Comparison of ENCODE assay signal across 15 mouse cellular contexts in genomic region chr8:122749333-122749958, GRCm38 (mm10). TPM values are rescaled to one million over a fixed set of nuclear protein-coding genes. Genes with fewer than 3 reads are reported as not detected.
DNase-seq lines count a peak whose midpoint lies in the region; ATAC-seq and TF ChIP-seq lines count a peak whose summit lies in the region.
"Had no signal": no experiment of that assay in that cellular context is flagged by ENCODE, and none has a peak within 500 bp of the region (broad histone marks: within the 10 kb centered on the region; RNA-seq: fewer than 3 reads in every experiment).

No protein-coding gene starts in this region.

- peaks cover 59% of the 10 kb centered on the region for H3K27me3 ChIP-seq in forebrain, embryonic 10.5 days (ENCODE audit: poor library complexity, severe bottlenecking)
- H3K27me3 ChIP-seq in forebrain, embryonic 11.5 days (ENCODE audit: control insufficient read depth, insufficient read depth, low read length), result peaks cover 7% of the 10 kb centered on the region
- no peaks in the 10 kb centered on the region for H3K27me3 ChIP-seq in MEL (ENCODE audit: control insufficient read depth in 1 of 2, insufficient read depth in 2 of 2, low read length in 2 of 2)
- H3K27me3 ChIP-seq in forebrain, embryonic 16.5 days (replicated peaks; ENCODE audit: control insufficient read depth, insufficient read depth, low read length), result no peaks in the 10 kb centered on the region
- peaks cover 12% of the 10 kb centered on the region; the same call in 1 of the 2 replicates for H3K27me3 ChIP-seq in midbrain, embryonic 12.5 days

- no peak for DNase-seq in forebrain, embryonic 10.5 days (ENCODE audit: extremely low spot score, low spot score)
- no peak for DNase-seq in forebrain, embryonic 11.5 days (ENCODE audit: low spot score)
- DNase-seq in MEL (ENCODE audit: low read depth, low spot score), result peak; percentile 60
- DNase-seq in heart, postnatal 14 days, result no peak
- no peak for DNase-seq in lung, postnatal 25 days (ENCODE audit: low spot score)
- DNase-seq in adrenal gland, adult 2 months, result no peak
- DNase-seq: adrenal gland, postnatal 14 days; cerebellum, postnatal 36 days; lung, postnatal 14 days; thymus, postnatal 36 days had no signal

- no peak for TF ChIP-seq RAD21 in MEL (IDR thresholded peaks at IDR 0.05; ENCODE audit: low read depth, low read length)

- H3K9me3 ChIP-seq in forebrain, embryonic 10.5 days, result no peaks in the 10 kb centered on the region
- no peaks in the 10 kb centered on the region for H3K9me3 ChIP-seq in forebrain, embryonic 11.5 days (ENCODE audit: control insufficient read depth, low read length)
- no peaks in the 10 kb centered on the region for H3K9me3 ChIP-seq in MEL (replicated peaks; ENCODE audit: insufficient read depth, low read length)
- no peaks in the 10 kb centered on the region for H3K9me3 ChIP-seq in forebrain, embryonic 16.5 days (ENCODE audit: control insufficient read depth, low read length)
- no peaks in the 10 kb centered on the region for H3K9me3 ChIP-seq in midbrain, embryonic 12.5 days
- H3K9me3 ChIP-seq: liver, embryonic 15.5 days; stomach, embryonic 15.5 days had no signal

- WGBS in forebrain, embryonic 10.5 days, result 73% methylated on average over 6 of the region's 6 CpGs
- 65% methylated on average over 6 of the region's 6 CpGs for WGBS in forebrain, embryonic 11.5 days
- WGBS in forebrain, embryonic 16.5 days, result 54% methylated on average over 6 of the region's 6 CpGs
- WGBS in midbrain, embryonic 12.5 days, result 52% methylated on average over 6 of the region's 6 CpGs

- TF ChIP-seq EP300 in MEL (IDR thresholded peaks at IDR 0.05; ENCODE audit: low read depth in 1 of 2, low read length in 2 of 2), result peak; percentile 14 to 40; a peak in 2 of 4 replicates

- H3K79me2 ChIP-seq in MEL (ENCODE audit: control insufficient read depth, insufficient read depth, low read length, poor library complexity), result no peaks in the 10 kb centered on the region

- no peak for ATAC-seq in forebrain, embryonic 11.5 days (replicated peaks; ENCODE audit: low FRiP score)
- ATAC-seq in forebrain, embryonic 16.5 days, result no peak
- no peak for ATAC-seq in midbrain, embryonic 12.5 days (ENCODE audit: low FRiP score, low read depth)
- ATAC-seq: inflammation-experienced regulatory T-cells, adult 6 months had no signal

- no peak overlapping the region for H3K9ac ChIP-seq in forebrain, embryonic 11.5 days (ENCODE audit: low read length)
- H3K9ac ChIP-seq in MEL (ENCODE audit: control insufficient read depth, low read depth, low read length, poor library complexity, severe bottlenecking), result no peak overlapping the region
- no peak overlapping the region; the same call in 1 of the 2 replicates for H3K9ac ChIP-seq in forebrain, embryonic 16.5 days (replicated peaks; ENCODE audit: low read depth, low read length)
- no peak overlapping the region for H3K9ac ChIP-seq in midbrain, embryonic 12.5 days (replicated peaks)
- H3K9ac ChIP-seq: liver, embryonic 15.5 days; stomach, embryonic 15.5 days had no signal

- no peaks in the 10 kb centered on the region for H3K36me3 ChIP-seq in forebrain, embryonic 10.5 days (replicated peaks)
- H3K36me3 ChIP-seq in forebrain, embryonic 11.5 days (ENCODE audit: control insufficient read depth, insufficient read depth, low read length), result no peaks in the 10 kb centered on the region
- peaks cover 0 to 9% of the 10 kb centered on the region in 2 experiments; a peak in 2 of 4 replicates for H3K36me3 ChIP-seq in MEL (ENCODE audit: control insufficient read depth in 1 of 2, insufficient read depth in 2 of 2, low read length in 2 of 2)
- H3K36me3 ChIP-seq in forebrain, embryonic 16.5 days (ENCODE audit: control insufficient read depth, insufficient read depth), result no peaks in the 10 kb centered on the region
- no peaks in the 10 kb centered on the region for H3K36me3 ChIP-seq in midbrain, embryonic 12.5 days
- H3K36me3 ChIP-seq: liver, embryonic 15.5 days; stomach, embryonic 15.5 days had no signal

- no peak overlapping the region for H3K4me2 ChIP-seq in forebrain, embryonic 11.5 days (ENCODE audit: low read depth, low read length, severe bottlenecking)
- H3K4me2 ChIP-seq in forebrain, embryonic 16.5 days (ENCODE audit: low read length), result peak overlapping the region; percentile 47
- no peak overlapping the region for H3K4me2 ChIP-seq in midbrain, embryonic 12.5 days (replicated peaks)
- H3K4me2 ChIP-seq: liver, embryonic 15.5 days; stomach, embryonic 15.5 days had no signal

- intact Hi-C loops in heart, postnatal 14 days (cut with DNase I), result no loop called here

- no peak for TF ChIP-seq CTCF in MEL (IDR thresholded peaks at IDR 0.05 in 2 of 3, conservative IDR thresholded peaks at IDR 0.05 in 1 of 3; ENCODE audit: control insufficient read depth in 1 of 3, insufficient read depth in 1 of 3, low read depth in 2 of 3, low read length in 3 of 3, poor library complexity in 1 of 3, severe bottlenecking in 1 of 3)

- H3K4me3 ChIP-seq in forebrain, embryonic 10.5 days, result no peak overlapping the region
- no peak overlapping the region for H3K4me3 ChIP-seq in forebrain, embryonic 11.5 days (ENCODE audit: low read depth, low read length)
- H3K4me3 ChIP-seq in MEL (ENCODE audit: control insufficient read depth in 1 of 2, insufficient read depth in 1 of 2, low read depth in 2 of 2, low read length in 2 of 2), result no peak overlapping the region
- H3K4me3 ChIP-seq in forebrain, embryonic 16.5 days (replicated peaks; ENCODE audit: low read length), result no peak overlapping the region
- H3K4me3 ChIP-seq in midbrain, embryonic 12.5 days, result no peak overlapping the region
- H3K4me3 ChIP-seq: liver, embryonic 15.5 days; stomach, embryonic 15.5 days had no signal

- no peak for TF ChIP-seq POLR2A in MEL (IDR thresholded peaks at IDR 0.05; ENCODE audit: control insufficient read depth in 1 of 2, insufficient read depth in 1 of 2, low read depth in 1 of 2, low read length in 2 of 2, poor library complexity in 1 of 2)

- H3K4me1 ChIP-seq in forebrain, embryonic 10.5 days, result peaks cover 40% of the 10 kb centered on the region
- peaks cover 19% of the 10 kb centered on the region for H3K4me1 ChIP-seq in forebrain, embryonic 11.5 days (replicated peaks; ENCODE audit: control insufficient read depth, insufficient read depth, low read length)
- peaks cover 10 to 16% of the 10 kb centered on the region in 2 experiments for H3K4me1 ChIP-seq in MEL (ENCODE audit: control insufficient read depth in 1 of 2, insufficient read depth in 2 of 2, low read length in 2 of 2)
- peaks cover 70% of the 10 kb centered on the region for H3K4me1 ChIP-seq in forebrain, embryonic 16.5 days (replicated peaks; ENCODE audit: control insufficient read depth, insufficient read depth, low read length)
- H3K4me1 ChIP-seq in midbrain, embryonic 12.5 days, result peaks cover 47% of the 10 kb centered on the region
- H3K4me1 ChIP-seq: liver, embryonic 15.5 days; stomach, embryonic 15.5 days had no signal

- H3K27ac ChIP-seq in forebrain, embryonic 10.5 days, result peak overlapping the region; percentile 18; the same call in 1 of the 2 replicates
- no peak overlapping the region for H3K27ac ChIP-seq in forebrain, embryonic 11.5 days (ENCODE audit: low read depth, low read length)
- no peak overlapping the region for H3K27ac ChIP-seq in MEL (ENCODE audit: control insufficient read depth, low read depth, low read length)
- H3K27ac ChIP-seq in forebrain, embryonic 16.5 days (ENCODE audit: low read length), result peak overlapping the region; percentile 63
- peak overlapping the region; percentile 46 for H3K27ac ChIP-seq in midbrain, embryonic 12.5 days (replicated peaks)
- H3K27ac ChIP-seq: liver, embryonic 15.5 days; stomach, embryonic 15.5 days had no signal

TF ChIP-seq in MEL, 35 proteins besides CTCF, POLR2A, EP300 and RAD21:
- TF ChIP-seq MAZ (IDR thresholded peaks at IDR 0.05; ENCODE audit: low read depth, low read length) (0 out of 2 replicates have a peak, but pooled peaks have one; percentile 30), MYB (IDR thresholded peaks at IDR 0.05; ENCODE audit: low read depth, low read length) (no peak), ZKSCAN1 (IDR thresholded peaks at IDR 0.05; ENCODE audit: low read depth, low read length) (no peak), TCF12 (IDR thresholded peaks at IDR 0.05; ENCODE audit: low read depth, low read length) (0 out of 2 replicates have a peak, but pooled peaks have one; percentile 24), NELFE (IDR thresholded peaks at IDR 0.05; ENCODE audit: low read depth, low read length) (no peak), KAT2A (conservative IDR thresholded peaks at IDR 0.05; ENCODE audit: low read depth, low read length) (no peak), GATA1 (IDR thresholded peaks at IDR 0.05; ENCODE audit: low read depth, low read length) (peak; percentile 56; the same call in 1 of the 2 replicates), SIN3A (IDR thresholded peaks at IDR 0.05; ENCODE audit: low read length) (0 out of 2 replicates have a peak, but pooled peaks have one; percentile 36)

RNA-seq across cellular contexts. Expression of gene Acsf3, which starts 25.8 kb away (rescaled TPM):
- polyA plus RNA-seq in forebrain, embryonic 10.5 days (2016; fragmentation: Nextera tagmentation; extraction: Ambion mirVana), result 19.0 and 19.1 TPM in 2 replicates
- 15.6 and 16.3 TPM in 2 replicates for polyA plus RNA-seq in forebrain, embryonic 11.5 days (2014; fragmentation: Nextera tagmentation; extraction: Ambion mirVana)
- 17.8 and 19.4 TPM in 2 replicates for total RNA-seq in MEL (2012; rRNA removed)
- 10 to 100 TPM in 1 of 2 experiments, not detected in 1; 37.2 TPM for polyA plus RNA-seq in MEL (2012; ENCODE audit: insufficient read depth in 1 of 2, insufficient read length in 2 of 2, low read depth in 1 of 2, low replicate concordance in 2 of 2, missing spikeins in 1 of 2)
- 13.6 and 15.9 TPM in 2 replicates for polyA plus RNA-seq in forebrain, embryonic 16.5 days (2015; fragmentation: Nextera tagmentation; extraction: Ambion mirVana)
- polyA plus RNA-seq in midbrain, embryonic 12.5 days (2016; fragmentation: Nextera tagmentation; extraction: Ambion mirVana), result 16.9 and 17.3 TPM in 2 replicates
- total RNA-seq in heart, postnatal 14 days (2021), result 10 to 100 TPM; 24.7 to 26.8 TPM
- 10 to 100 TPM; 40.4 to 42.3 TPM for total RNA-seq in adrenal gland, adult 2 months (2021)
- polyA plus RNA-seq in adrenal gland, adult 2 months (2012; rRNA removed), result 44.4 and 45.8 TPM in 2 replicates

RNA-seq across cellular contexts. Expression of gene Cbfa2t3, which starts 50.5 kb away (rescaled TPM):
- 1.6 and 2.4 TPM in 2 replicates for polyA plus RNA-seq in forebrain, embryonic 10.5 days (2016; fragmentation: Nextera tagmentation; extraction: Ambion mirVana)
- 6.0 and 7.0 TPM in 2 replicates for polyA plus RNA-seq in forebrain, embryonic 11.5 days (2014; fragmentation: Nextera tagmentation; extraction: Ambion mirVana)
- total RNA-seq in MEL (2012; rRNA removed), result 10.5 and 11.1 TPM in 2 replicates
- 100 to 1,000 TPM in 1 of 2 experiments, not detected in 1; 102 TPM for polyA plus RNA-seq in MEL (2012; ENCODE audit: insufficient read depth in 1 of 2, insufficient read length in 2 of 2, low read depth in 1 of 2, low replicate concordance in 2 of 2, missing spikeins in 1 of 2)
- 11.6 and 13.8 TPM in 2 replicates for polyA plus RNA-seq in forebrain, embryonic 16.5 days (2015; fragmentation: Nextera tagmentation; extraction: Ambion mirVana)
- polyA plus RNA-seq in midbrain, embryonic 12.5 days (2016; fragmentation: Nextera tagmentation; extraction: Ambion mirVana), result 12.9 and 14.5 TPM in 2 replicates
- 10 to 100 TPM; 22.1 to 25.3 TPM for total RNA-seq in heart, postnatal 14 days (2021)
- 10 to 100 TPM; 13.9 to 16.2 TPM for total RNA-seq in adrenal gland, adult 2 months (2021)
- 19.3 and 20.3 TPM in 2 replicates for polyA plus RNA-seq in adrenal gland, adult 2 months (2012; rRNA removed)

Comparison
In these comparisons a context has a peak if more than half of its experiments do, and no peak if none do; other contexts are left out.
1. H3K27ac ChIP-seq: peak in forebrain, embryonic 10.5 days (single experiment), forebrain, embryonic 16.5 days (single experiment) and midbrain, embryonic 12.5 days (single experiment); none in forebrain, embryonic 11.5 days (single experiment) and MEL (single experiment).